Mouse (Mus musculus): ENCODE data around the gene Tekt2.

- TF ChIP-seq CTCF (IDR thresholded peaks at IDR 0.05; ENCODE audit: low read depth) (no peak), EP300 (optimal IDR thresholded peaks at IDR 0.05) (no peak)
These were observed 46.9 kb downstream of the Tekt2 start for GRCm38 (mm10) chr4:126278565-126278915.

Data from stomach, postnatal 0 days (tissue).